ENCODE assay signal across 12 mouse cellular contexts in genomic region chr2:51374636-51375035, GRCm38 (mm10).
DNase-seq lines count a peak whose midpoint lies in the region.
"Had no signal": no experiment of that assay in that cellular context is flagged by ENCODE, and none has a peak within 500 bp of the region (broad histone marks: within the 10 kb centered on the region; RNA-seq: fewer than 3 reads in every experiment).

No protein-coding gene starts in this region.

- peak; percentile 52 to 57 for DNase-seq in adrenal gland, adult (ENCODE audit: inconsistent age in 2 of 2, low spot score in 1 of 2)
- no peak for DNase-seq in adrenal gland, adult 2 months
- peak; percentile 16 for DNase-seq in adrenal gland, postnatal 14 days
- DNase-seq in adrenal gland, postnatal 4 days (ENCODE audit: low spot score in 2 of 2) = no peak
- DNase-seq in adrenal gland, postnatal 36 days = peak; percentile 10 to 42
- DNase-seq: B cell, adult 2 months; cerebellum, adult 11-12 months; cerebellum, adult 2 months; cerebellum, adult 9-10 months; cerebellum, postnatal 10 days; cerebellum, postnatal 25 days; forebrain, postnatal 0 days had no signal

Comparison
In these comparisons a context has a peak if more than half of its experiments do, and no peak if none do; other contexts are left out.
1. DNase-seq: peak in adrenal gland, adult (2 of 2), adrenal gland, postnatal 14 days (single experiment) and adrenal gland, postnatal 36 days (2 of 2); none in adrenal gland, adult 2 months (single experiment) and adrenal gland, postnatal 4 days (0 of 2).